Mouse (Mus musculus) brain, embryonic 14.5 days (tissue): ENCODE measurements around the gene Sod1.

ENCODE experiments used
- CTCF ChIP-seq: fragments of 200-500 bp; IDR thresholded peaks from 2 replicates; pipeline ENCODE4 v1.5.1; 2012; ENCODE audit warnings: inconsistent platforms, mild to moderate bottlenecking, moderate library complexity, borderline replicate concordance; ENCODE audit not compliant: insufficient read depth, insufficient read length; ENCODE audit errors: extremely low read depth
- POLR2A ChIP-seq: fragments of 200-500 bp; IDR thresholded peaks from 2 replicates; pipeline ENCODE4 v1.6.1; 2012; ENCODE audit warnings: mild to moderate bottlenecking, inconsistent platforms, borderline replicate concordance; ENCODE audit not compliant: poor library complexity, insufficient read depth, insufficient read length, severe bottlenecking; ENCODE audit errors: extremely low read depth

DNA sequence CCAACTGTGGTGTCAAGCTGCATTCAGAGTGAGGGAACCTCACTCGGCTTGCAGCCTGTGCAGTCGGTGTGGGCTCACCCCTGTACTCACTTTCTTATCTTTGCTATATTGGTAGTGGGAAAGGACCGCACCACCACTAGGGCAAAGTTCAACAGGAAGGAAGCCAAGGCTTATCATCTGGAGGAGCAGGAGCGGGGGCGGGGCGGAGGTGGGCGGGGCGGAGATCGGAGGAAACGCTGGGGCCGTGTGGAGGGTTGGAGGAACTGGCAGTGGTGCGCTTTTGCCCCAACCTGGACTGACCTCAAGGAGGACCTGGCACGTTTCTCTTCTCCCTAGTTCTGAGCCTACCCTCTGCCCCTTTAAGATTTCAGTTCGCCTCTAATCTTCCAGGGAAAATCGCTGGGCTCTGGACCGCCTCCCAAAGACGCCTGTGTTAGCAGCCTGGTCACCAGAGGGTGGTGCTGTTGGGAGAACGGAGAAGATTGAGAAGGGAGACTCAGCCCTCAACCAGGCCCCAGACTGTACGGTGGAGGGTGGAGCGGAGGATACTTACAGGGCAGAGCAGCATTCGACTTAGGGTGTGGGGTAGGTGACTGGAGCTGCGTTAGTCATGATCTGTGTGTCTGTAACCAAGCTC is 23.1 kb upstream of the Sod1 start:
- TF ChIP-seq POLR2A (no peak), CTCF (peak; percentile 70; the same call in 1 of the 2 replicates)
